Mouse (Mus musculus) kidney, adult 2 months (tissue): ENCODE measurements around the gene Elmo1.

Experiments
- CTCF ChIP-seq: fragments of 200-500 bp; conservative IDR thresholded peaks from 2 replicates; pipeline ENCODE4 v1.5.1; 2011; ENCODE audit warnings: low read depth, mild to moderate bottlenecking, control low read depth, low read length, moderate library complexity, mixed read lengths; ENCODE audit not compliant: insufficient read depth, insufficient read length
- POLR2A ChIP-seq: fragments of 200-500 bp; IDR thresholded peaks from one replicate; pipeline ENCODE4 v1.6.1; 2011; ENCODE audit warnings: low read depth, low read length, control low read depth

- TF ChIP-seq CTCF = no peak
- no peak for TF ChIP-seq POLR2A
Measured at GRCm38 (mm10) chr13:20406470-20407213, 316.2 kb downstream of the Elmo1 start.
